ENCODE assay signal across 12 mouse cellular contexts in genomic region chr9:66614547-66614946, GRCm38 (mm10).
"Had no signal": no experiment of that assay in that cellular context is flagged by ENCODE, and none has a peak within 500 bp of the region (broad histone marks: within the 10 kb centered on the region; RNA-seq: fewer than 3 reads in every experiment).

No protein-coding gene starts in this region.

- H3K9me3 ChIP-seq: limb, embryonic 10.5 days; liver, embryonic 15.5 days; midbrain, embryonic 12.5 days; neural tube, embryonic 13.5 days; stomach, embryonic 15.5 days had no signal

- H3K27me3 ChIP-seq: liver, embryonic 15.5 days; midbrain, embryonic 12.5 days; neural tube, embryonic 13.5 days; stomach, embryonic 15.5 days had no signal

- H3K4me2 ChIP-seq: liver, embryonic 11.5 days; liver, embryonic 15.5 days; lung, embryonic 14.5 days; midbrain, embryonic 12.5 days; neural tube, embryonic 13.5 days; stomach, embryonic 15.5 days had no signal

- H3K9ac ChIP-seq: liver, embryonic 15.5 days; lung, embryonic 14.5 days; midbrain, embryonic 12.5 days; neural tube, embryonic 13.5 days; stomach, embryonic 15.5 days had no signal

- DNase-seq: kidney, adult 11 months; lung, embryonic 14.5 days; lung, postnatal 14 days; right cerebral cortex, postnatal 25 days had no signal

- H3K27ac ChIP-seq: limb, embryonic 10.5 days; liver, embryonic 15.5 days; macrophage; midbrain, embryonic 12.5 days; neural tube, embryonic 13.5 days had no signal

- H3K4me3 ChIP-seq: limb, embryonic 10.5 days; liver, embryonic 15.5 days; midbrain, embryonic 12.5 days; neural tube, embryonic 13.5 days; stomach, embryonic 15.5 days had no signal

- H3K4me1 ChIP-seq: midbrain, embryonic 12.5 days had no signal

- ATAC-seq: midbrain, embryonic 16.5 days had no signal

- H3K36me3 ChIP-seq: limb, embryonic 10.5 days; liver, embryonic 15.5 days; midbrain, embryonic 12.5 days; neural tube, embryonic 13.5 days; stomach, embryonic 15.5 days had no signal
